Mouse (Mus musculus): ENCODE measurements around the gene Eif4e3.
A peak's percentile ranks its signal among the peaks of the same experiment; 100 is the strongest.

The Eif4e3 gene

GRCm38 (mm10) chr6:99624542-99624941 is 42.0 kb downstream of the Eif4e3 start:
- no peak for DNase-seq

GRCm38 (mm10) chr6:99623641-99624040 is 42.9 kb downstream of the Eif4e3 start:
- peak; percentile 55 to 58 for DNase-seq

- DNase-seq: no peak
Measured at GRCm38 (mm10) chr6:99621167-99621566, 45.4 kb downstream of the Eif4e3 start.

- no peak for DNase-seq
Measured at GRCm38 (mm10) chr6:99620471-99620870, 46.1 kb downstream of the Eif4e3 start.

- no peak for DNase-seq
Measured at GRCm38 (mm10) chr6:99619964-99620363, 46.6 kb downstream of the Eif4e3 start.

- no peak for DNase-seq
Measured at GRCm38 (mm10) chr6:99619466-99619865, 47.1 kb downstream of the Eif4e3 start.

GRCm38 (mm10) chr6:99617867-99618266 is 48.7 kb downstream of the Eif4e3 start:
- no peak for DNase-seq

GRCm38 (mm10) chr6:99617415-99617814 is 49.2 kb downstream of the Eif4e3 start:
- no peak for DNase-seq

- DNase-seq: peak; percentile 33 to 40
Measured at GRCm38 (mm10) chr6:99615272-99615751, 51.3 kb downstream of the Eif4e3 start.

GRCm38 (mm10) chr6:99614566-99615271 is 51.9 kb downstream of the Eif4e3 start:
- no peak for DNase-seq

GRCm38 (mm10) chr6:99611866-99612265 is 54.7 kb downstream of the Eif4e3 start:
- DNase-seq: peak; percentile 45 to 50

GRCm38 (mm10) chr6:99610454-99611427 is 55.8 kb downstream of the Eif4e3 start:
- DNase-seq: peak; percentile 43 to 47

- no peak for DNase-seq
Measured at GRCm38 (mm10) chr6:99606079-99606478, 60.5 kb downstream of the Eif4e3 start.

- DNase-seq: peak; percentile 42 to 63
Measured at GRCm38 (mm10) chr6:99604758-99605157, 61.8 kb downstream of the Eif4e3 start.

- DNase-seq: no peak
Measured at GRCm38 (mm10) chr6:99602434-99602833, 64.1 kb downstream of the Eif4e3 start.

GRCm38 (mm10) chr6:99600886-99601285 is 65.7 kb downstream of the Eif4e3 start:
- DNase-seq: no peak

- DNase-seq: peak; percentile 78 to 82
Measured at GRCm38 (mm10) chr6:99600168-99600793, 66.3 kb downstream of the Eif4e3 start.

GRCm38 (mm10) chr6:99599651-99600050 is 66.9 kb downstream of the Eif4e3 start:
- peak in 1 of 2 experiments; percentile 21 for DNase-seq

GRCm38 (mm10) chr6:99599229-99599628 is 67.3 kb downstream of the Eif4e3 start:
- peak; percentile 51 to 53 for DNase-seq

- no peak for DNase-seq
Measured at GRCm38 (mm10) chr6:99577040-99577439, 89.5 kb downstream of the Eif4e3 start.

- DNase-seq: peak in 1 of 2 experiments; percentile 10
Measured at GRCm38 (mm10) chr6:99575633-99576032, 90.9 kb downstream of the Eif4e3 start.

All from cerebellum, postnatal 10 days (tissue).